ENCODE assay signal across 10 mouse cellular contexts in genomic region chr17:81667935-81668334, GRCm38 (mm10).
A peak's percentile ranks its signal among the peaks of the same experiment; 100 is the strongest.
DNase-seq lines count a peak whose midpoint lies in the region; ATAC-seq and TF ChIP-seq lines count a peak whose summit lies in the region.
"Had no signal": no experiment of that assay in that cellular context is flagged by ENCODE, and none has a peak within 500 bp of the region (broad histone marks: within the 10 kb centered on the region; RNA-seq: fewer than 3 reads in every experiment).

No protein-coding gene starts in this region.

- H3K36me3 ChIP-seq in kidney, postnatal 0 days (ENCODE audit: insufficient read depth, low read length): no peaks in the 10 kb centered on the region
- H3K36me3 ChIP-seq in kidney, adult 2 months (ENCODE audit: control insufficient read depth, insufficient read depth, low read length): no peaks in the 10 kb centered on the region
- H3K36me3 ChIP-seq in forebrain, embryonic 15.5 days: no peaks in the 10 kb centered on the region
- H3K36me3 ChIP-seq in intestine, embryonic 16.5 days (ENCODE audit: control insufficient read depth, insufficient read depth, low read length): no peaks in the 10 kb centered on the region
- peaks cover 3% of the 10 kb centered on the region; the same call in 1 of the 2 replicates for H3K36me3 ChIP-seq in neural tube, embryonic 13.5 days
- H3K36me3 ChIP-seq: G1E had no signal

- H3K9me3 ChIP-seq in kidney, postnatal 0 days (replicated peaks; ENCODE audit: low read length): no peaks in the 10 kb centered on the region
- H3K9me3 ChIP-seq in forebrain, embryonic 15.5 days: no peaks in the 10 kb centered on the region
- H3K9me3 ChIP-seq in intestine, embryonic 16.5 days (ENCODE audit: control insufficient read depth, low read length): no peaks in the 10 kb centered on the region
- H3K9me3 ChIP-seq in neural tube, embryonic 13.5 days: no peaks in the 10 kb centered on the region

- H3K4me3 ChIP-seq in kidney, postnatal 0 days (replicated peaks; ENCODE audit: low read depth, low read length): peak overlapping the region; percentile 4; the same call in 1 of the 2 replicates
- no peak overlapping the region for H3K4me3 ChIP-seq in kidney, adult 2 months (ENCODE audit: insufficient read depth, low read depth, low read length)
- H3K4me3 ChIP-seq in forebrain, embryonic 15.5 days: peak overlapping the region; percentile 76
- 0 out of 2 replicates have a peak overlapping the region, but pooled peaks have one; percentile 4 for H3K4me3 ChIP-seq in intestine, embryonic 16.5 days (ENCODE audit: low read length)
- H3K4me3 ChIP-seq in neural tube, embryonic 13.5 days: peak overlapping the region; percentile 62

- no peak for ATAC-seq in kidney, postnatal 0 days (replicated peaks; ENCODE audit: low FRiP score, low read depth)
- ATAC-seq in forebrain, embryonic 15.5 days (replicated peaks): no peak
- ATAC-seq in intestine, embryonic 16.5 days: no peak
- no peak for ATAC-seq in neural tube, embryonic 13.5 days (ENCODE audit: low read depth)

- TF ChIP-seq CTCF in kidney, postnatal 0 days (IDR thresholded peaks at IDR 0.05; ENCODE audit: low read depth): no peak
- no peak for TF ChIP-seq CTCF in kidney, adult 2 months (conservative IDR thresholded peaks at IDR 0.05; ENCODE audit: insufficient read depth, insufficient read length, low read depth, low read length)

- 63% methylated on average over 2 of the region's 2 CpGs for WGBS in kidney, postnatal 0 days
- 81% methylated on average over 2 of the region's 2 CpGs for WGBS in kidney, adult 2 months
- 59% methylated on average over 2 of the region's 2 CpGs for WGBS in forebrain, embryonic 15.5 days
- WGBS in intestine, embryonic 16.5 days: 54% methylated on average over 2 of the region's 2 CpGs
- 67% methylated on average over 2 of the region's 2 CpGs for WGBS in neural tube, embryonic 13.5 days

- DNase-seq in kidney, postnatal 0 days (ENCODE audit: low spot score): peak; percentile 15
- DNase-seq in kidney, adult 2 months: no peak
- DNase-seq in embryo, embryonic 11 days: no peak
- DNase-seq in testis, postnatal 10 days (ENCODE audit: low spot score): no peak
- DNase-seq in natural killer cell, adult 2 months (ENCODE audit: low spot score in 2 of 2): no peak
- DNase-seq: adrenal gland, postnatal 36 days had no signal

- H3K27ac ChIP-seq in kidney, postnatal 0 days: 0 out of 2 replicates have a peak overlapping the region, but pooled peaks have one; percentile 33
- H3K27ac ChIP-seq in kidney, adult 2 months (ENCODE audit: insufficient read depth, low read depth, low read length): no peak overlapping the region
- H3K27ac ChIP-seq in forebrain, embryonic 15.5 days (replicated peaks): peak overlapping the region; percentile 97
- no peak overlapping the region for H3K27ac ChIP-seq in intestine, embryonic 16.5 days (ENCODE audit: low read length)
- H3K27ac ChIP-seq in neural tube, embryonic 13.5 days (replicated peaks): peak overlapping the region; percentile 97

- no peak overlapping the region for H3K9ac ChIP-seq in kidney, postnatal 0 days (ENCODE audit: low read depth, low read length)
- H3K9ac ChIP-seq in forebrain, embryonic 15.5 days (replicated peaks): peak overlapping the region; percentile 93
- no peak overlapping the region for H3K9ac ChIP-seq in intestine, embryonic 16.5 days (ENCODE audit: low read depth, low read length)
- H3K9ac ChIP-seq in neural tube, embryonic 13.5 days: peak overlapping the region; percentile 95

- no peak for TF ChIP-seq POLR2A in kidney, adult 2 months (IDR thresholded peaks at IDR 0.05; ENCODE audit: low read depth, low read length)

- 0 out of 2 replicates have a peak, but pooled peaks cover 7% of the 10 kb centered on the region for H3K4me1 ChIP-seq in kidney, postnatal 0 days (replicated peaks; ENCODE audit: insufficient read depth, low read length)
- no peaks in the 10 kb centered on the region for H3K4me1 ChIP-seq in kidney, adult 2 months (ENCODE audit: control insufficient read depth, insufficient read depth, low read length)
- peaks cover 33% of the 10 kb centered on the region for H3K4me1 ChIP-seq in forebrain, embryonic 15.5 days
- H3K4me1 ChIP-seq in intestine, embryonic 16.5 days (ENCODE audit: control insufficient read depth, insufficient read depth, low read length): 0 out of 2 replicates have a peak, but pooled peaks cover 2% of the 10 kb centered on the region
- H3K4me1 ChIP-seq in neural tube, embryonic 13.5 days (replicated peaks): peaks cover 43% of the 10 kb centered on the region

- peak overlapping the region; percentile 94 for H3K4me2 ChIP-seq in kidney, postnatal 0 days (ENCODE audit: low read length)
- H3K4me2 ChIP-seq in forebrain, embryonic 15.5 days (replicated peaks): peak overlapping the region; percentile 91
- H3K4me2 ChIP-seq in intestine, embryonic 16.5 days (ENCODE audit: low read depth, low read length): 0 out of 2 replicates have a peak overlapping the region, but pooled peaks have one; percentile 1
- H3K4me2 ChIP-seq in neural tube, embryonic 13.5 days: peak overlapping the region; percentile 84

- peaks cover 9% of the 10 kb centered on the region; the same call in 1 of the 2 replicates for H3K27me3 ChIP-seq in kidney, postnatal 0 days (ENCODE audit: insufficient read depth, low read length)
- H3K27me3 ChIP-seq in kidney, adult 2 months (replicated peaks; ENCODE audit: control insufficient read depth, insufficient read depth, low read length): no peaks in the 10 kb centered on the region; the same call in none of the 2 replicates
- H3K27me3 ChIP-seq in forebrain, embryonic 15.5 days: peaks cover 16% of the 10 kb centered on the region
- H3K27me3 ChIP-seq in intestine, embryonic 16.5 days (replicated peaks; ENCODE audit: control insufficient read depth, insufficient read depth, low read length): 0 out of 2 replicates have a peak, but pooled peaks cover 5% of the 10 kb centered on the region
- peaks cover 19% of the 10 kb centered on the region for H3K27me3 ChIP-seq in neural tube, embryonic 13.5 days

Comparison
In these comparisons a context has a peak if more than half of its experiments do, and no peak if none do; other contexts are left out.
1. H3K27ac ChIP-seq: peak in kidney, postnatal 0 days (single experiment), forebrain, embryonic 15.5 days (single experiment) and neural tube, embryonic 13.5 days (single experiment); none in kidney, adult 2 months (single experiment) and intestine, embryonic 16.5 days (single experiment).
2. H3K4me2 ChIP-seq: peak in every context shown above with its lines; median percentile 94 in kidney, postnatal 0 days; 91 in forebrain, embryonic 15.5 days; 84 in neural tube, embryonic 13.5 days; 1 in intestine, embryonic 16.5 days.
3. H3K9ac ChIP-seq: peak in forebrain, embryonic 15.5 days (single experiment) and neural tube, embryonic 13.5 days (single experiment); none in kidney, postnatal 0 days (single experiment) and intestine, embryonic 16.5 days (single experiment).